Mouse (Mus musculus) adrenal gland, postnatal 14 days (tissue): ENCODE results near the gene Rnase10. TPM values are rescaled to one million over a fixed set of nuclear protein-coding genes. Genes with fewer than 3 reads are reported as not detected.
"Not testable (repeated sequence)": the region's sequence is repeated elsewhere in the genome, so short reads cannot be mapped to it uniquely, and the experiment has no call there.

Experiments used
- DNase-seq: peaks from one replicate; pipeline ENCODE4 v3.0.0; 2021; ENCODE audit warnings: mixed read lengths
- long read RNA-seq, 2 experiments: library from polyadenylated mRNA; stranded (forward); transcript quantifications; one replicate each; pipeline ENCODE4 v2.0.0; 2021
- total RNA-seq: library from RNA; stranded (reverse); gene quantifications from 2 replicates; pipeline ENCODE4 v1.2.3, GENCODE M21; 2021

The Rnase10 gene
- total RNA-seq: 0.33 TPM in 1 of 2 replicates, not detected in the other
- long read RNA-seq, experiment 1: 0 reads
- long read RNA-seq, experiment 2: 0 reads

- no peak for DNase-seq
These were observed at the start of gene Rnase10 for GRCm38 (mm10) chr14:51007152-51007801. TSS of gene Rnase10 (plus strand) at chr14:51007751.

- DNase-seq: not testable (repeated sequence)
These were observed 49.1 kb upstream of the Rnase10 start for GRCm38 (mm10) chr14:50958289-50958995.

DNA sequence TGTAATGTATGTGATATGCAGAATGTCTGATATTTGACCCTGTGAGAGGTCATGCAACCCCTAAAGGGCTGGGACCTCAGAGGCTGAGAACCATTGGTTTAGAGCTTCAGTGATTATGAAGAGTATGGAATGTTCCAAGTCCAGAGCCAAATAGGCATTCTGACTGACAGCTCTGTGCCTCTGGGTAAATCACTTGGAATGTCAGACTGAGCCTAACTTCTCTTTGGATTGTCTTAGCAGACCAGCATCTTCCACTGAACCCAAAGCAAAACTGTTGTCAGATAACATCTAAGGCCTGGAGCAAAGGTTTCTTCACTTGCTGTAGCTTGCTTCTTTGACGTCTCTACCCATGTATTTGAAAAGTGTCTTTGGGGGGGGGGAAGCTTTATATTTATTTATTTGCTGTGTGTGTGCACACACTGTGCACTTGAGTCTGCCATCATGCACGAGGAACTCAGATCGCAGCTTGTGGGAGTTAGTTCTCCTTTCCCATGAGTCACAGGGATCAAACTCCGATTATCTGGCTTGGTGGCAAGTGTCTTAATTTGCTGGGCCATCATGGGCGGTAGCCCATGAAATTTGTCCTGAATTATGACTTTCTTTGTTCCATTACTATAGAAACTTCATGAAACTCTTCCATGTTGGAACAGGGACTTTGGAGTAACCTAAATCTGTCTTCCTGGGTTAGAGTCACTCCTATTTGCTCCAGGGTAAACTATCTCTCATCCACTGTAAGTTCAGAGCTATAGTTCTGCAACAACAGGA, 39.2 kb upstream of the Rnase10 start:
- no peak for DNase-seq

DNA sequence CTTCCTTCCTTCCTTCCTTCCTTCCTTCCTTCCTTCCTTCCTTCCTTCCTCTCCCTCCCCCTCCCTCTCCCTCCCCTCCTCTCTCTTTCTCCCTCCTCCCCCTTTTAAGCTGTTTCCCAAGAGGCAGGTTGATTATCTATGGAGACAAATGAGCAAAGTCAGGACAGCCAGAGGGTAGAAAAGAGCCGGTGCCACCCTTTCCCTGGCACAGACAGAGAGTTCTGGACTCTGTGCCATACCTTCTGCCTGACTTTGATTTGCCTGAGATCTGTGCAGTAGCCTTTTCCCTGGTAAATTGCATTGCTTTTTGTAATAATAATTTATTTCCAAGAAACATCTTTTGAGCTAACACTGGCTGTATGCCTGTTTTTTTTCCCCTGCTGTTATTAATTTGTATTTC, 38.5 kb upstream of the Rnase10 start:
- no peak for DNase-seq

DNA sequence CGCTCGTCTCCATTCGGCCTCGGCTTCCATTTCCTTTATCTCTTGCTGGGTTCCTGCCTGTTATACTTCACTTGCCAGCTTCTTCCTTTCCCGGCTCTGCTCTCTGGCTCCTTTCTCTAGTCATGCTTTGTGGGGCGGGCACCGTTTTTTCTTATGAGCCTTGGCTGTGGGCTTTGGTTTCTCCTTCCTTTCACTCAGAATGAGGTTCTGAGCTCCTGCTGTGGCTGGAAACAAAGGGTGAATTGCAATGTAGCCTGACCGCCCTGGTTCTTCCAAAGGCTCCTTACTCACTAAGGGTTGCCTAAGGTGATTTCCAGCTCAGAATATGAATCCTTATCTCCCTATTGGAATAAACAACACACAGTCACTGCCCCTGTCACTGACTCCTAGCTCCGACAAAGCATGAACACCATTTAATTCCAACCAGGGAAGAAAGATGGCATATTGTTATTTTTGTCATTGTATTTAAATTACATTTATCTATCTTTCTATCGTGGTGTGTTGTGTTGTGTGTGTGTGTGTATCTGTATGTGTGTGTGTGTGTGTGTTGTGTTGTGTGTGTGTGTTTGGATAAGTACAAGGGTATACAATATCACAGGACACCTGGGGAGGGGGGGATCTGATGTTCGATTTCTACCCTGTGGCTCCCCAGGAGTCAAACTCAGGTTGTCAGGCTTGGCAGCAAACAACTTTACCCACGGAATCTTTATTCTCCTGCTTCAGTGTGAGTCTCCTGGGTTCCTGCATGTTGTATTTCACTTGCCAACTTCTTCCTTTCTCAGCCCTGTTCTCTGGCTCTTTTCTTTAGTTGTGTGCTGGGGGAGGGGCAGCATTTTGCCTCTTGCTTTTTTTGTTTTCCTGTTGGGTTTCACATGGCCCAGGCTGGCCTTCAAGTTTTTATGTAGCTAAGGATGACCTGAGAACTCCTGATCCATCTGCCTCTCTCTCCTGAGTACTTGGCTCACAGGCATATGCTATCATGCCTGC, 37.7 kb upstream of the Rnase10 start:
- DNase-seq: peak; percentile 14

DNA sequence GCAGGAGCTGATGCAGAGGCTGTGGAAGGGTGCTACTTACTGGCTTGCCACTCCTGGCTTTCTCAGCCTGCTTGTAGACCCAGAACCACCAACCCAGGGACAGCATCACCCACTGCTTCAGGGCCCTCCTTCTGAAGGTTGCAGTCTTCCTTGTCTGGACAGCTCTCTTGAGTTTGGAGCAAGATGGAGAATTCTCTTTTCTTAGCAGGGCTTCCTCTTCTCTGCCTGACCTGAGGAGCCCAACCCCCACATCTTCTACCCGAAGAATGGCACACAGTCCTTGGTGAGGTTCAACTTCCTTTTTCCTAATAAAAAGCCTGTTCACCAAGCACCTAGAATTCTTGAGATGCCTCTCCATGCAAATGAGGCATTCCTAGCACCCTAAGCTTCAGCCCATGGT, 36.7 kb upstream of the Rnase10 start:
- no peak for DNase-seq

DNA sequence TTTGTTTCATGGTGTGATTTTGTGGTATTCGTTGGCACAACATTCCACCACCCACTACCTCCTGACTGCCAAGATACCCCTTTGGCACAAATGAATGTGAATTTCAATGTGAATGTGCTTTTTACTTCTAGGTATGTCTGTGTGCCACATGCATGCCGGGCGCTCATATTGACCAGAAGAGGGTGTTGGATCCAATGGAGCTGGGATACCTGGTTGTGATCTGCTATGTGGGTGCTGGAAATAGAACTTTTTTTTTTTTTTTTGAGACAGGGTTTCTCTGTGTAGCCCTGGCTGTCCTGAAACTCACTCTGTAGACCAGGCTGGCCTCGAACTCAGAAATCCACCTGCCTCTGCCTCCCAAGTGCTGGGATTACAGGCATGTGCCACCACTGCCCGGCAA, 34.5 kb upstream of the Rnase10 start:
- not testable (repeated sequence) for DNase-seq

DNA sequence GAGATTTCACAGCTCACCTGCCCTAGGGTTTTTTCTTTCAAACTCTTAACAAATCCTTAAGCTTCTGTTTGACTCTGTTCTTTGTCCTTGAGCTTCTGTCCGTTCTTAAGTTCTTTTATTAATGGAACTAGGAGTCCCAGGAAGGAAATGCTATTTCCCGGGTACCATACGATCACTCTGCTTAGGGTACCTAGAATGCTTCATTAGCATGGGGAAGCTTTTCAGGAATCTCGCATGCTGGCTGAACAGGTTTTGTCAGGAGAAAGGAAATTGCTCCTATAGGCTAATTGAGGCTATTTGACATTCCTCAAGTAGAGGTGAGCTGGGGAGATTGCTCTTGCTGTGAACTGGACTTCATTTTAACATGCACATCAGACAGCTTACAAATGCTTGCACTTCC, 33.9 kb upstream of the Rnase10 start:
- no peak for DNase-seq

DNA sequence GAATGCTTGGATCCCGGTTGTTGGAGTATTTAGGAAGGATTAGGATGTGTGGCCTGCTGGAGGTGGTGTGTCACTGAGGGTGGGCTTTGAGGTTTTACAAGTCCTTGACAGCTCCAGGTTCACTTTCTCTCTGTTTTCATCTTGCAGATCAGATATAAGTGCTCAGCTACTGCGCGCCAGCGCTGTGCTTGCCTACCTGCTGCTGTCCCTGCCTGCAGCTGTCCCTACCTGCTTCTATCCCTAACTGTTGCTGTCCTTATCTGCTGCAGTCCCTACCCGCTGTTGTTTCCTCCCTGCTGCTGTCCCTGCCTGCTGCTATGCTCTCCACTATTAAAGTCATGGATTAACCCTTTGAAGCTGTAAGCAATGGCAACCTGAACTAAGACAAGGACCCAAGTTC, 32.5 kb upstream of the Rnase10 start:
- no peak for DNase-seq

- DNase-seq: peak; percentile 26
These were observed 30.9 kb upstream of the Rnase10 start for GRCm38 (mm10) chr14:50976674-50977073.

DNA sequence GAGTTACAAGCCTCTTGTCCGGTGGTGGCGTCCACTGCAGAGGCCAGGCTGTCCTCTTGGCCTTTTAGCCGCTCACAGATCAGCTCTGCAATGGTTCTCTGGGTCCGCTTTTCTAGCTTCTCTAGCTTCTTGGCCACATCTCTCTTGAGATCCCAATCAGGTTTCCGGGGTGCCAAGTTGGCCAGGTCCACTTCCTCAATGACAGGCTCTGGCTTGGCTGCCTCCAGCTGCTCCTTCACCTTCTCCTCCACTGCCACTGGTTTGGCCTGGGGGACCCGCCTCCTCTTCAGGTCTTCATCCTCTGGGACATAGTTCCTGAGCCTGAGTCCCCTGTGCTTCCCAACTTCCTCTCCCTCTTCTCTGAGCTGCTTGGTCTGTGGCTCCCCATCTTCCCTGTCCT, 29.1 kb upstream of the Rnase10 start:
- not testable (repeated sequence) for DNase-seq

- DNase-seq: no peak
These were observed 27.9 kb upstream of the Rnase10 start for GRCm38 (mm10) chr14:50979631-50980030.

GRCm38 (mm10) chr14:50981207-50981606, 26.3 kb upstream of the Rnase10 start:
- no peak for DNase-seq

- DNase-seq: no peak
These were observed 25.7 kb upstream of the Rnase10 start for GRCm38 (mm10) chr14:50981837-50982236.

- DNase-seq: peak; percentile 43
These were observed 19.9 kb upstream of the Rnase10 start for GRCm38 (mm10) chr14:50987668-50988067.

- DNase-seq: no peak
These were observed 16.5 kb upstream of the Rnase10 start for GRCm38 (mm10) chr14:50991037-50991436.

- no peak for DNase-seq
These were observed 10.5 kb upstream of the Rnase10 start for GRCm38 (mm10) chr14:50997088-50997487.

GRCm38 (mm10) chr14:50997999-50998666, 9.4 kb upstream of the Rnase10 start:
- no peak for DNase-seq

DNA sequence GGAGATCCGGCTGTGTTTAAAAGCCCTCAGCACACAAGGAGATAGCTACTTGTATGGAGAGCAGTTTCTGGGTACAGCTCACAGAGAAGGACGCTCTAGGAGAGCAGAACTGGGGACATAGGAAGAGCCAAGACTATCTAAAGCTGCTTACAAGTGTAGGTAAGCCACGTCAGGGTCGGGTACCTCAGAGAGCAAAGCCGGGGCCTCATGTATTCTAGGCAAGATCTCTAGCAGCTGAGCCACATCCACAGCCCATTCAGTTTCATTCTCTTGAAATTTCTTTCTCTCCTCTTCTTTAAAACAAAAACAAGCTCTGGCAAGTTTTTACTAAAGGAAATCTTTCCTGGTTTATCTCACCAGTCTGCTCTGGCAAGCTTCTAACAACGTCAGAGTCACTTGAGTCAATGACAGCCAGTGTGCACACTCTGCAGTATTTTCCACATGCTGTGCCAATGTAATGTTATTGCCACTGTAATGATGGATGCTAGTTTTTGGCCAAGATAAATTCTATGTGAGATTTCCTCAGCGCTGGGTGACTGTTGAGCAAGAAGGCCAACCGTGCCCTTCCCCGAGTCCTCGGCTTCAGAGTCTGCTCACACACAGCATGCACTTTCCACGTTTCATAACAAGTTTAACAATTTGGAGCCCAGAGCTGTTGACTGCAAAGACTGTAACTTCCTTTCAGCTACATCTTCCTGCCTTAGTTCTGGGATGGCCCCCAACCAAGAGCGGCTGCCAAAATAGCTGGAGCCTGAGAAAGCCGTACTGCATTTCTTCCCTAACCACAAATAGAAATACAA, 563 bp downstream of the Rnase10 start:
- DNase-seq: peak; percentile 80

DNA sequence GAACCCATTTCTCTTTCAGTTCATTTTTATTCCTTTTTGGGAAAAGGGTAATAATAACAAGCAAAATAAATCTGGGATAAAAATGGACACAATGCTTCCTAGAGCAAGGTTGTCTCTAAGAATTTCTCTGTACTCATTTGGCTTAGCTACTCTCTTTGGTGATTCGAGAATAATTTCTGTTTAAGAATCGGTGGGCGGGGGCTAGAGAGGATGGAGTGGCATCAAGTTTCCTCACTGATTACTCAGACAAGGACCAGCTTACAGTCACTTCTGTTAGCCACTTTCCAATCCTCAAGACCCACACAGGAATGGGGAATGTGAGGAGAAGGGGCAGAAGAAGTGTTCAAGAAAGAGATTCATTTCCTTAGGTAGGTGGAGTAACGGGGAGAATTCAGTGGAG, 1.2 kb downstream of the Rnase10 start:
- no peak for DNase-seq
